Mouse (Mus musculus) testis, adult 2 months (tissue): Measurements from ENCODE around the gene Slc5a11.

Source experiments
- CTCF ChIP-seq: fragments of 200-500 bp; IDR thresholded peaks from 2 replicates; pipeline ENCODE4 v1.5.1; 2012; ENCODE audit warnings: low read depth, mild to moderate bottlenecking, inconsistent platforms, low read length, moderate library complexity; ENCODE audit not compliant: control insufficient read depth, insufficient read depth, insufficient replicate concordance
- POLR2A ChIP-seq: fragments of 200-500 bp; IDR thresholded peaks from 2 replicates; pipeline ENCODE4 v1.6.1; 2012; ENCODE audit warnings: low read depth, mild to moderate bottlenecking, inconsistent platforms, low read length, moderate library complexity; ENCODE audit not compliant: control insufficient read depth

DNA sequence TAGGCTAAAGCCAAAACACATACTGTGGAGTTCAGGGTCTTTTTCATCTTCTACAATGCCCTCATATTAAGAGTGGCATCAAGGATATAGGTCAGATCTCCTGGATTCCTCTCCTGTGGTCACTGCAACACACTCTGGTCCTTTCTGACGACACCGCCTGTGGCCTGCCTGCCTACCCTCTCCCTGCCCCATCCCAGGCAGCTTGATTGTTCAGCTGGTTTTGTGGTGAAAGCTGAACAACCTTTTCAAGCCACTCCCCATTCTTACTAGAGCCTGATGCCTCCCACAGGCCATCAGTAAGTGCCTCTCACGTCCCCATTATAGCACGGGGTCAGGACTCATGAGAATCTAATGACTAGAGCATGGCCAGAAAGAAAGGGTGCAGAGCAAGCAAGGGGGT, 74.6 kb downstream of the Slc5a11 start:
- TF ChIP-seq CTCF (no peak), POLR2A (no peak)
